Mouse (Mus musculus) midbrain, postnatal 0 days (tissue): ENCODE measurements at regions not wholly inside any gene's neighbourhood (a gene's known extent, or its start where the extent isn't known, plus 50 kb on each side); places are given as distances from the start of the nearest gene placed in this dataset. TPM values are rescaled to one million over a fixed set of nuclear protein-coding genes. Genes with fewer than 3 reads are reported as not detected.

Source experiments
- ATAC-seq: fragments of 200-750 bp; cut with Nextera tagmentation; 2 replicates; pipeline ENCODE4 v1.8.0; 2017; ENCODE audit warnings: moderate number of reproducible peaks, mild to moderate bottlenecking, moderate TSS enrichment, moderate library complexity; ENCODE audit not compliant: low FRiP score
- DNase-seq: peaks from one replicate; pipeline ENCODE4 v3.0.0-alpha.2; 2015; ENCODE audit warnings: low spot score
- H3K27ac ChIP-seq: fragments of 300-500 bp; sonication (generic); 2 replicates; pipeline ENCODE4 v1.5.1; 2014; ENCODE audit warnings: low read depth, mild to moderate bottlenecking, low read length, mixed read lengths
- H3K27me3 ChIP-seq: fragments of 300-500 bp; sonication (generic); 2 replicates; pipeline ENCODE4 v1.6.1; 2014; ENCODE audit warnings: low read length, control low read depth, mixed read lengths; ENCODE audit not compliant: insufficient read depth
- H3K36me3 ChIP-seq: fragments of 300-500 bp; sonication (generic); 2 replicates; pipeline ENCODE4 v1.6.1; 2014; ENCODE audit warnings: low read length, control low read depth, mixed read lengths; ENCODE audit not compliant: insufficient read depth
- H3K4me1 ChIP-seq: fragments of 300-500 bp; sonication (generic); 2 replicates; pipeline ENCODE4 v1.6.1; 2014; ENCODE audit warnings: mild to moderate bottlenecking, control low read depth, antibody characterized with exemption, low read length, mixed read lengths; ENCODE audit not compliant: insufficient read depth
- H3K4me2 ChIP-seq: fragments of 300-500 bp; sonication (generic); 2 replicates; pipeline ENCODE4 v1.6.1; 2014; ENCODE audit warnings: low read depth, mild to moderate bottlenecking, low read length, mixed read lengths; ENCODE audit not compliant: poor library complexity, severe bottlenecking
- H3K4me3 ChIP-seq: fragments of 300-500 bp; sonication (generic); 2 replicates; pipeline ENCODE4 v1.5.1; 2014; ENCODE audit warnings: low read depth, mild to moderate bottlenecking, low read length, moderate library complexity
- H3K9ac ChIP-seq: fragments of 300-500 bp; sonication (generic); replicated peaks from 2 replicates; pipeline ENCODE4 v1.6.1; 2014; ENCODE audit warnings: mild to moderate bottlenecking, low read length, moderate library complexity, mixed read lengths; ENCODE audit not compliant: poor library complexity, severe bottlenecking
- H3K9me3 ChIP-seq: fragments of 300-500 bp; sonication (generic); 2 replicates; pipeline ENCODE4 v1.6.1; 2016; ENCODE audit warnings: low read length, control low read depth
- CTCF ChIP-seq: IDR thresholded peaks from 2 replicates; pipeline ENCODE4 v1.5.1; 2016; ENCODE audit warnings: antibody characterized with exemption, mild to moderate bottlenecking
- WGBS: fragments of 180-500 bp; shearing (Covaris S2); extraction: QIAGEN DNeasy Blood & Tissue Kit; methylation state at CpG from one replicate; pipeline ENCODE4 v1.1.7; 2014; 5-methylcytosine and 5-hydroxymethylcytosine counted together
- microRNA-seq: library from miRNA; unstranded; fragments of <30 nt; microRNA quantifications from one replicate; pipeline ENCODE4, GENCODE M21; 2016; ENCODE audit warnings: borderline number of aligned reads

DNA sequence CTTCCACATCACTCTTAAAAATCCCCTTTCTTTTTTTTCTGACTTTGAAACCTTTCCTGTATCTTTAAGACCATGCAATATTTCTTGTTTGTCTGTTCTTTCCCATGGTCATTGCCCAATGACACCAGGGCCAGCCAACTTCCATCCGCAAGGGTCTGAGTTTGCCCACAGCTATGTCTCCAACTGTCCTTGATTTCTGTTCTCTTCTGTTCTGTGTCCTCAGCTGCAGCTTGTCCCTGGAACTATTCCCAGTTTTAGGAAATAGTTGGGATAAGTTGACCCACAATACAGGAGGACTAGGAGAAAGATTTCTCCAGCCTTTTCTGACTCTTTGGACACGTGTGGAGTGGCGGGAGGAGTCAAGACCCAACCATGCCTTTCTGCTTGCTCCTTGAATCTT, 57.1 kb upstream of the Mocs2 start:
- no peak for DNase-seq
- WGBS: 77% methylated on average over 3 of the region's 3 CpGs
- no peak for TF ChIP-seq CTCF
- Histone ChIP-seq H3K4me2 (no peak overlapping the region), H3K36me3 (no peaks in the 10 kb centered on the region), H3K9me3 (no peaks in the 10 kb centered on the region), H3K27me3 (no peaks in the 10 kb centered on the region), H3K9ac (no peak overlapping the region), H3K4me1 (no peaks in the 10 kb centered on the region), H3K4me3 (no peak overlapping the region), H3K27ac (no peak overlapping the region)
- ATAC-seq: no peak

Small RNA genes lying in the stretch of these regions (microRNA-seq; reads per million reads assigned to microRNA genes)
- gene Gm25950: not detected
